Mouse (Mus musculus) cerebellum, adult 9-10 months (tissue): ENCODE results near the gene P4htm.
A peak's percentile ranks its signal among the peaks of the same experiment; 100 is the strongest.

Experiments
- DNase-seq: peaks from one replicate; pipeline ENCODE4 v3.0.0; 2022

P4htm gene

DNA sequence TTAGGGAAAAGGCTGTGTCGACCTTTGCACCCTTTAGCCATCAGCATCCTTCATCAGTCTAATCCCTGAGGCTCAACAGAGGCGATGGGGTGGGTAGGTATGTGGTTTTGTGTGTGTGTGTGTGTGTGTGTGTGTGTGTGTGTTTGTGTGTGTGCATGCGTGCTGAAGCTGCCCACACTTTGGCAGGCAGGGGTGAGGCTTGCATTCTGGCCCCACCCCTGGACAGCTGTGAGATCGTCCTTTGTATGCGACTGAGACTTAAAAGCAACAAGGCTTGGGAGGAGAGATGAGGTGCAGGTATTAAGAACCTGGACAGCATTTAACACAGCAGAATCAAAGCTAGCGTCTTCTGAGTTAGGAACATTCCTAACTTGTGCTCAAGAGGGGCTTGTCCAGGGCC is 20.4 kb downstream of the P4htm start:
- DNase-seq, result no peak

DNA sequence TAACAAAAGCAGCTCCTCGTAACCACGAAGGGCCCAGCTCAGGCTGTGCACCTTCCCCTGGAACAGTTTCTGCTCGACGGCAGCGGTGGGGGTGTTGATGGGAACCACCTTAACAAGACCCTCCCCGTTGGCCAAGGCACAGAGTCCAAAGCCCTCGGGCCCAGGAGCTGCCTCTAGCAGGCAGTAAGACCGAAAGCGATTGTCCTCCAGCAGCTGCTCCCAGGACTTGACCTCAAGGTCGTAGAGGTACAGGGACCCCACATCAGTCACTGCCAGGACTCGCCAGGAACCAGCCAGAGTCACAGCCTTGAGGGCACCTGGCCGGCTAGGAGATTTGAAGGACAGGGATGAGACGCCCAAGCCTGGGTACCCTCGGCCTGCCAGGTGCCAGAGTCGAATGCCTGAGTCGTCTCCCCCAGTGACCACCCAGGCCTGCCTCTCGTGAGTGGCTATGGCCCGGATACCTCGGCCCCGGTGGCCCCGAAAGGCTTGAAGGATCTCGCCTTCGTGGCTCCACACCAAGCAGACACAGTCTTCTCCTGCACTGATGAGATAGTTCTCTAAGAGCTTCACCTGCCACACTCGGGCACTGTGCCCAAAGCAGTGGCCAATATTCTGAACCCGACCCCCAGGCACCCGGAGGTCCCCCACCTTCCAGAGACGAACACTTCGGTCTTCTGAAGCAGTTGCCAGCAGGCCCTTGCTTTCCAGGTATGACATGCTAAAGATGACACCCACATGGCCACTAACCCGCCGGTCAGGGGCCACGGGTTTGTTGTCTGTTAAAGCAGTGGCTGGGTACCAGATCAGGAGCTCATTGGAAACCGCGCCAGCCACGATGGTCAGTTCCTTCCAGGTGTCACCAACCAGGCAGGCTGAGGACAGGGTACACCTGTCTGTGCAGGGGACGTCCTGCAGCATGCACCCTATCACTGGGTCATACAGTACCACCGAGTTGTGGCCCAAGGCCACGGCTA is 21.9 kb downstream of the P4htm start:
- peak; percentile 53 for DNase-seq

DNA sequence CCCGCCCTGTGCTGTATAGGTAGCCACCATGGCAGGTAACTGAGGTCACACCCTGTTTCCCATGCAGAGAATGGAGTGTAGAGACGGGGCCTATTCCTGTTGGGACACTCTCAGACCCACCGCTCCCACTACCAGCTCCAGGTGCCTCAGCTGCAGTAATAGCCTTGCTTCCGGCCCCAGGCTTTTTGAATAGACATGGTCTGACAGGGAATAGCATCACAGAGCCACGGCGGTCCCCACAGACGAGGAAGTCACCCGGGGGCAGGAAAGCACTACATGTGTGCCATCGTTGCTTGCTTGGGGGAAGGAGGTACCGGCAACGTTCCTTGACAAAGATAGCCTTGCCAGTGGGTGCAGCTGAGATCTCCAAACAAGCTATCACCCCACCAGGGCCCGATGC is 22.5 kb downstream of the P4htm start:
- DNase-seq, result no peak

DNA sequence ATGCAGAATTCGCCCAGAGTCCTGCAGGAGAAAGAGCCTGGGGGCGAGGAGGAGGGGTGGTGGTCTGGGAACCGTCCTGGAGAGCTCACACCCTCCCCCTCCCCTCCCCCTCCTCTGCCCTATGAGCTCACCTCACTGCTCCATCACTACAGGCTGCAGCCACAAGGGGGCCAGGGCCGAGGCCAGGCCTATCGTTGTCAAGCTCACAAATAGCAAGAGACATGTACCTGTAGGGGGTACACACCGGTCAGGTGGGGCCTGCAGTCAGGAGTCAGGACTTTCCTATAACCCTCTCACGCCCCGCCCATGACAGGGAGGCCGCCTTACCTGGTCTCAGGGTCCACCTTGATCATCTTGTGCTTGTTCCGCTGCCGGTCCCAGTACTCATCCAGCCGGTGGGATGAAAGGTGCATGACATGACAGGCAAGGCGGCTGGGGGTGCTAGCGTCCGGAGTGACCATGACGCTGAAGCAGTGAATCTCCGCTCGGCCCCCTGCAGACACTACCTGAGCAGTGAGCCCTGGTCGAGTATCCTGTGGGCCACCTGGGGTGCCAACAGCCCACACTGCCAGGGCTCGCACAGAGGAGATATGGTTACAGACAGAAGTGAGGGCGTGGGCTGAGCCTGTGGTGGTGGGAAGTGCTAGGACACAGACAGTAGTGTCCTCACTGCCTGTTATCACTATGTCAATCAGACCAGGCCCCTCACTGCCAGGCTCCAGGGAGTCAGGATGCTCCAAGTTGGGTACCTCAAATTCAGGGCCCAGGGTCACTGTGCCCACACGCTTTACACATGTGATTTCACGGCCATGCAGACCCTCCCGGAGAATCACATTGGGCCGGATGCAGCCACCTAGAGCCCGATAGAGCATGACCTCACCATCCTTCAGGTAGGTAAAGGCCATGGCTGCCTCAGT is 23.4 kb downstream of the P4htm start:
- DNase-seq, result peak; percentile 71

DNA sequence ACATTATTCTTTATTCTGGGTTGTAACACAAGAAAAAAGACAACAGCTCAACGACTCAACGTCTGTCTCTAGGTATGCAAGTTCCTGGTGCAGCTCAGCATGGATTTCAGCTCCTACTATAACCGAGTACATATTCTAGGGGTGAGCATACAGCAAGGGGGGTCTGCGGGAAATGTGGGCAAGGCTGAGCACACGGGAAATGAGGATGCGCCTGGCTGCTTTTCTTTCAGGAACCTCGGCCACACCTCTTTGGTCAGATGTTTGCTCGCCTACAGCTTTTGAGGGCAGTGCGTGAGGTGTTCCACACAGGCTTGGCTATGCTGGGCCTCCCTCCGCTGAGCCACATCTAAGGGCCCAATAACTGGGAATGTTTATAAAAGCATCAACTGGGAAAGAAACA is 25.1 kb downstream of the P4htm start:
- no peak for DNase-seq

DNA sequence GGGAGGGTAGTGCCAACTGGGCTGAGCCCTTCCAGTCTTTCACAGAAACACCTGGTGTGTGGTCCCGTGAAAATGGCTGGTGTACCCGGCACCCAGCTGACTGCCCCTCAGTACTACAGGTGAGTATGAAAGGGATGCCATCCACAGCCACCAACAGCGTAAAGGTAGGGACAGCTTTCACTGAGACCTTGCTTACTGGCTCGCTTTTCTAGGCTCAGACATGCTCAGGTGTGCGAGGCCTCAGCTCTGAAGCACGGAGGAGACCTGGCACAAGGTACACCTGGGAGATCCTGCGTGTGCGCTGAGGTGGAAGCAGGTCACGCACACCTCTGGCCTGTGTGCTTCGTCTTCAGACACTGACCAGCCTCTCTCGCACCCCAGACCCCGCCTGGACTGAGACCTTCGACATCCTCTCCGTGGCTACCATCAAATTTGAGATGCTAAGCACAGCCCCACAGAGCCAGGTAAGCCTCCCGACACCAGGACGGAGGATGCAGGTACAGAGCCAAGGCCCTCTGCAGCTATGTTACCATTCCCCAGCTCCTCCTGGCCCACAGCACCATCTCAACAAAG is 26.0 kb downstream of the P4htm start:
- peak; percentile 42 for DNase-seq

DNA sequence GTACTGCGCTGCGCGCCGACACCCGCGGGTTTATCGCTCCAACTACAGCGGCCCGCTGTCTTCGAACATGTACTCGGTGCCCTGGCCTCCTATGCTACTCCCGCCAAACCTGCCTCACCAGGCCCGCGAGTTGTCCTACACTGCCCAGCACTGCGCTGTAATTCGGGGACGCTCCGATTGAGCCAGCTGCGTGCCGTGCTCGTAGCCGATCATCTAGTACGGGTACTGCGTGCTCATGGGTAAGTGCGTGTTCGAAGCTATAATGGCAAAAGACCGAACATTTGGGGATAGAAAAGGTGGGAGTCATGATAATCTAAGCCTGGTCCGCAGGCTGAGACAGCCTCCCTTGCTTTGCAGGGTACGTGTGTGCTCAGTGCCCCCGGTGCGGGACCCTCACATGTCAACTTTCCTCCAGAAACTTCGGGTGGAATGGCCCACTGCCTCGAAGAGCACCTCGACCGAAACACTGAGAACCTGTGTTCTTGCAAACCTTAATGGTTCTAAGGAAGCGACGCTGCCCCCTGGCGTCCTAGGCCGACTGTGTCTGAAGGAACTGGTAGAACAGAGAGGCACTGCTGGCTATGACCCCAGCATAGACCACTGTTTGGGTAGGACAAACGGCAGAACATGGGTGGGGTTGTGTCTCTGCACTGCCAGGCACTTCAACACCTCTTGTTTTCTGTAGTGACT is 27.1 kb downstream of the P4htm start:
- DNase-seq, result peak; percentile 76

DNA sequence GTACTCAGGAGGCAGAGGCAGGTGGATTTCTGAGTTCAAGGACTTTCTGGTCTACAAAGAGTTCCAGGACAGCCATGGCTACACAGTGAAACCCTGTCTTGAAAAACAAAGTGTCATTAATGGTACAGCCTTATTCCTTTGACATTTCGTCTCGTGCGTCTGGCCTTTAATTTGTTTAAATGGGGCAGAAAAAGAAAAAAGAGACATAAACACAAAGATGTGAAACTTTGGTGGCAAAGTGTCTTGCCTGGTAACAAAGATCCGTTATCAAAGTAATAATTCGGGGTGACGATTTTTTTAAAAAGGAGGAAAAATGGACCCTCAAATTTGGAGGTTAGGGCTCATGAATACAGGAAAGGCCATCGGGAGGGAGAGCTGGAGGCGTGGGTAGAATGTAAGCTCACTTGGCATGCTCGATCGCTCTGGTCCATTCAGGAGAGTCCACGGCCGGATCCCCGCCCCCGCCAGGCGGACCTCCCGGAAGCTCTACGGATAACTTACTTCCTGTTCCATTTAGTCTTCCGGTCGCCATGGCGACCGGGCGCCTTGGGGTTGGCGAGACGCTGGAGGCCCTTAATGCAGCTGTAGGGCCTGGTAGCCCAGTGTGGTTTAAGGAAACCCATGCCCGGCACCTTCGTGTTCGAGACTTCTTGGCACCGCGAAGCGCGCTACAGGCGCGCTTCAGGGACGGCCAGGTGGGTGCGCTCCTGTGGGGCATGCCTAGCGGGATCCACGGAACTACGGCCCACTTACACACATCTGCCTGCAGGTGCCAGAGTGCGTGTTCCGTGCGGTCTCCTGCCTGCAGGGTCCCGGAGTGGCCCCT is 27.9 kb downstream of the P4htm start, which contains the start of gene Dalrd3:
TSS of gene Dalrd3 (plus strand) at position 506 of the 826 bp plus-strand sequence.
- DNase-seq, result peak; percentile 92

DNA sequence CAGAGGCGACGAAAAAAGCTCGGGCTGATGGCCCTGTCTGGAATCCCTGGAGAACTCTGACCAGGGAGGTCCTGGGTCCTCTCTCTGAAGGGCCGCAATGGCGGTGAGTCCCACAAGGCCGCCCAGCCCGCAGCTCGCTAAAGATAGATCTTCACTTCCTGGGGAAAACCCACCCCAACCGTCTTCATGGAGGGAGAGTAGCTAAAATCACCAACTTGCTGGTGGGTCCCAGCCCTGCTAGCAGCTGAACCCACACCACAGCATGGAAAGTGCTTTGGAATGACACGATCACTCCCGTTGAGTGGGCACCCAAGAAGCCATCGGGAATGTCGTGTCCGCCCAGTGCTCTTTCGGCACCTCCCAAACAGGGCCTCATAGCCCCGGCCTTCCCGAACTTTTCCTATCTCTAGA is 29.0 kb downstream of the P4htm start:
- DNase-seq, result peak; percentile 60

DNA sequence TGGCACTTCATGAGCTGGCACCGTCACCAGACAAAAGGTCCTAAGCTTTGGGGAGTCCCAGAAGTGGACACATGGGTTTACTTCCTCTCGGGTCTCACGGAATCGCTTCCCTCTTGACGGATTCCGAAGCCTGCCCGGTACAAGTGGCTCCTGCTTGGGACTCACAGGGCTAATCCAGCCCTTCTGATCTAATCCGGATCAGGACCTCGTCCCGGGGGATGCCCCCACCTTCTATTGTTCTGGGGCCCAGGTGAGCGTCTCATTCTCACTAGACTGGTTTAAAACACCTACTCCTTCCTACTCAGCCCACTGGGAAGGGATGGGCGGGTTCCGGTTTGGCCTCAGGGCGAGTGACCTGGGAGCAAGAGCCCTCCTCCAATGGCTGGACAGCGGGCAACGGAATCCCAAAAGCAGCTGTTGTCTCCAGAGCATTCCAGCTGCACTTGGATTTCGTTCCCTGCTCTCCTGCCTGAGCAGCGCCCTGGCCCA is 29.5 kb downstream of the P4htm start:
- DNase-seq, result no peak

DNA sequence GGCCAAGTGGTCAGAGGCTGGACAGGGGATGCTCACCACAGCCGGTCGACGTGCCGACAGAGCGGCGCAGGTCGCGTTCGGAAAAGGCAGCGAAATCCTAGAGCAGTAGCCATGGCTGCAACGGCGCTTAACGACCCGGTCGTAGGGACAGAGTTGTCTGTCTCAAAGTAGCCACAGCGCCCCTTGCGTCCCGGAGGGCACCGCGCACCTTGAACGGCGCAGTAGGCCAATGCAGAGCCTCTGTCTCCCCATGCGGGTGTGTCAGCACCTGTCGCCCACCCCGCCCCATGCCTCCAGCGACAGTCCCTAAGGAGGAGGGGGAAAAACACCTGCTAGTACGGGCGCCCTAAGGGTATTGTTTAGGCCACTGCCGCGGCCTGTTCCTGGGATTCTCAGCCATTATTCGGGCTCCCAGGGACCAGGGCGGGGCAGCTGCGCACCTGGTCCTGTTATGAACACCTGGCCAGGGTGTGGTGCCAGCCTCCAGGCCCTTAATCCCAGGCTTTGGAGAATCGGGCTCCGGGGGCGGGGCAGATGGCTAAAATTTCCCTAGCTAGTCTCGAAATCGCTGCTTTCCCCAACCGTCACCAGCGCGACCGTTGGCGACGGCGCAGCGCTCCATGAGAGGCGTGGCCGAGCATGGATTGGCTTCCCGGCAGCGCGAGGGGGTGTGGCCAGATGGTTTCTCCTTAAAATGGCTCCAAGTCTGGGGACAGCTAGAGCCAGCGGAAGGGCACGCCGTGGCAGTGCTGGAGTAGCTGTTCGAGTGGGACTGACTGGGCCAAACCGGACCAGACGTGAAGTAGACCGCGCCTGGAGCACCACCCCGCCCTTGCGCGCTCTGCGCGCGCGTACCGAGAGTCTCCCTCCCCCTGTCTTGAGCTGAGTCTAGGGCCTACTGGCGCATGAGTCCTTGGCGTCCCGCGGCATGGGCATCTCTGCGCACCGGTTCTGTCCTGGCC is 30.4 kb downstream of the P4htm start, which contains the start of gene Ndufaf3:
TSS of gene Ndufaf3 (minus strand) at position 620 of the 962 bp plus-strand sequence.
- DNase-seq, result peak; percentile 96

DNA sequence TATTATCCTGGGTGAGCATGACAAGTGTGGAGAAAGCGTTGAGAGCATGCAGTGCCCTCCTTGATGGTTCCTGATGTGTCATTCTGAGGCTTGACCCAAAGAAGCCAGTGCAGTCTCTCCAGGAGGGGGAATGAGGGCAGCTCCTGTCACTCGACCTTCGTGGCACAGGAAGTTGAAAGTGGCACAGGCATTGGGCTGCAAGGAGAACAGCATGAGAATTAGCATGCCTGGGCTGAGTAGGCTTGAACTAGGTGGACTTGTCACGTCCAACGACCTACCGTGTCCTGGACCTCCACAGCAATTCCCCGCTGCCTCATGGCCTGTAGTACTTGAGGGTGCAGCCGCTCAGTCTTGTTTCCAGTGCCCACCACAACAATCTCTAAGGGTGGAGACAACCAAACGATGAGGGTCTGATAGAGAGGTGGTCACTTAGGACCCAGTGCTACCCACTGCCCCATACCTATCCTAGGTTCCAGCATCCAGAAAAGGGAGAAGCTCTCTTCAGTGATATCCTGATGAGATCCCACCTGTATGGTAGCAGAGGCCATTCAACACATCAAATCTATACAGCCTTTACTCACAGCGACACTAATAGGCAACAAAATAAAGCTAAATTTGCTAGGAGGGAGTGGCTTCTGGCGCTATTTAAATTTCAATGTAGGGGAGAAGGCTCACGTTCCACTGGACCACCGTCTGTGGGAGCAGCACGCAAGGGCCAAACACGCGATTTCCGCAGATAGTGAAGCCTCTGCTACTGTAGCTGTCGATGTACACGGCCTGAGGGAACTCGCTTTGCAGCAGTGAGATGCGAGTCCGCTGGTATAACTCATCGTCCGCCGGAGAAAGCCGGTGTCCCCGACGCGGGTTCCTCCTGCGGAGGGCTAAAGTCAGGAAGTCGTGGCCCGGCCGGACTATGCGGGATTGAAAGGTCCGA is 31.3 kb downstream of the P4htm start:
- no peak for DNase-seq

DNA sequence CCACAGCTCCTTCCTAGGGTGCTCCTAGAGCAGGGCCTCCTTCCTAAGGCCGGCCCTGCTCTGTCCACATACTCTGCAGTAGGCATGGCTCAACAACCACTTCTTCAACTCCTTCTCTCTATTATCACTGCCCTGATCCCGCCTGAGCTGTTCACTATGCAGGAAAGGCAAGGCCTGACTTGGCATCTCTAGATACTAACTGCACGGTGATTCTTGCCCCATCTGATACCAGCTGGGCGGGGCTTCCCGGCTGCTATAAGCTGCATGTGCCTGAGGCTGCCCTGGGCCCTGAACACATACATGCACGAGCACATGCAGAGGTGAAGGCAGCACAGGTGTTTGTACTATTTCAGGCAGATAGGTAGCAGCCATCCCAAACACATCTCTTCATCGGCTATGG is 33.3 kb downstream of the P4htm start:
- peak; percentile 50 for DNase-seq

DNA sequence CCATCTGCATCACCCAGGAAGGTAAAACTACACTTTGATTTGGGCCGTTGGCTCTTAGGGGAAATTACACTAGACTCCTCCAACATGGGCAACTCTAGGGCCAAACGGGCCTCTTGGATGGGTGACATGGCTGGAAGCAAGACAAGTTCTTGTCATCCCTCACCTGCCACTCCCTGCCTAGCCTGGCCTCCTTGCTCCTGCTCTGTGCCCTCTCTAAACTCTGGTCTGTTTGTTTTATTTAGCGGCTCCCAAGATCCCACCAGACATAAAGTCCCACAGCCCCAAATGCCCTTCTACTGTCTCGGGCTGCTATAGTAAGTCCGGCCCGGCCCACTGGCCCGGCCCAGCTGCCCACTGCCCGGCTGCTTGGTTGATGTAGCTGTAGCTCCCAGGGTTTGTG is 33.8 kb downstream of the P4htm start:
- DNase-seq, result no peak

DNA sequence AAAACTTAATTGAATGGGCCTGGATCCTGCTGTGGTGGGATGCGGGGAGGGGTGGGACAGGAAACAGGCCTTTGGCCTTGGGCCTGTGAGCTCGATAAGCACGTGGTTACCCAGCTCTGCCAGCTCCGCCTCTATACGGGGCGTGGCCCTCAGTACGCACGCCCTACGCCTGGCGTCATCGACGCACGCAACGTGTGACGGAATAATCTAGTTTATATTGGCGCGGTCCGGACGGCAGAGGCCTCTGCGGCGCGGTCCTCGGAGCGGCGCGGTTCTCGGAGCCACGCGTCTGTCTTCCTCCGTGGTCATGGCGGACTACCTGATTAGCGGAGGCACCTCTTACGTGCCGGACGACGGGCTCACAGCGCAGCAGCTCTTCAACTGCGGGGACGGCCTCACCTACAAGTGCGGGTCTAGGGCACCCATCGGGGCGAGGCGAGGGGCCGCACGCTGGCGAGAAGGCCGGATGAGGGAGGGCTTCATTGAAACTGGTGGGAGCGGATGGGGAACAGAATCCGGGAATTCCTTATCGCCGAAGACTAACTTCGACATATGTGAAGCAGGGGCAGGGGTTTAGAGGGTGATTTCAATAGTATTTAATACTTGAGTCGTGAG is 37.1 kb downstream of the P4htm start, which contains the start of gene Impdh2:
TSS of gene Impdh2 (plus strand) at position 60 of the 615 bp plus-strand sequence.
- DNase-seq, result peak; percentile 92

DNA sequence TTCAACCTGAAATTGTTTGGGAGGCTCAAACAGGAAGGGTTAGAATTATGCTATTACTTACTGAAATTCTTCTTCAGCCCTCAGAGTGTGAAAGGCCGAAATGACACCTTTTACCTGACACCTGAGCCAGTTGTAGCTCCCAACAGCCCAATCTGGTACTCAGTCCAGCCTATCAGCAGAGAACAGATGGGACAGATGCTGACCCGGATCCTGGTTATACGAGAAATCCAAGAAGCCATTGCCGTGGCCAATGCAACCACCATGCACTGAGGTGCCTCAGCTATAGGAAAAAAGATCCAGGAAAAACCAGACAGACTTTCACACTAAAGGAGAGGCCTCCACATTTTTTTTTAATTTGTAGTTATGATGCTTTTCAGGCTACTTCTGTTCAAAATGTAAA is 38.3 kb downstream of the P4htm start:
- DNase-seq, result no peak

DNA sequence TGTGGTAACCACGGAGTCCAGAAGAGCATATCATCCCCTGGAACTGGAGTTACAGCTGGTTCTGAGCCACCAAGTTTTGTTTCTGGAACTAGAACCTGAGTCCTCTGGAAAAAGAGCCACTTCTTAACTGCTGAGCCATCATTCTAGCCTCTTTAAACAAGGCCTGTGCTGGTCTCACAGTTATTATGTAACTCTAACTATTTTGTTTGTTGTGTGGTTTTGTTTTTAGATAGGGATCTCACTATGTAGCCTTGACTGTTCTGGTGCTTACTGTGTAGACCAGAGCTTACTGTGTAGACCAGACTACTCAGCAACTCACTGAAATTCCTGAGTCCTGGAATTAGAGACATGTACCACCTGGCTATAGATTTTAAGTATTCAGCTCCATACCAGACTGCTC is 50.6 kb downstream of the P4htm start:
- DNase-seq, result no peak

DNA sequence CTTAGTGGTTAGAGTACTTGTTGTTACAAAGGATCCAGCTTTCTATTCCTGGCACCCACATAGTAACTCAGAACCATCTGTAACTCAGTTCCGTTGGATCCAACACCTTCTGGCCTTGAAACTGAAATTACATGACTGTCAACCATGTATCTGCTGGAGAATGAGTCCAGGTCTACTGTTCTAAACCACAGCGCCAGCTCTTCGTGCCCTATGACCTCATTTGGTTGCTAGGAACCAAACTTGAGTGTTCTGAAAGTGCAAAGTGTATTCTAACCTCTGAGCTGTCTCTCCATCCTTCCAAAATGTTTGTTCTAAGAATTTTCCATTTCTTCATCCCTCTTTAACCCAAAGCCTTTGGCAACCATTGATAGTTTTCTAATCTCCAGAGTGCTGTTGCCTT is 51.5 kb downstream of the P4htm start:
- DNase-seq, result no peak
